Mouse (Mus musculus): ENCODE data around the gene Ugt1a6a. TPM values are rescaled to one million over a fixed set of nuclear protein-coding genes. Genes with fewer than 3 reads are reported as not detected.

Gene Ugt1a6a
- polyA plus RNA-seq, 1 experiment from 2014 or later, result 1.1 TPM

DNA sequence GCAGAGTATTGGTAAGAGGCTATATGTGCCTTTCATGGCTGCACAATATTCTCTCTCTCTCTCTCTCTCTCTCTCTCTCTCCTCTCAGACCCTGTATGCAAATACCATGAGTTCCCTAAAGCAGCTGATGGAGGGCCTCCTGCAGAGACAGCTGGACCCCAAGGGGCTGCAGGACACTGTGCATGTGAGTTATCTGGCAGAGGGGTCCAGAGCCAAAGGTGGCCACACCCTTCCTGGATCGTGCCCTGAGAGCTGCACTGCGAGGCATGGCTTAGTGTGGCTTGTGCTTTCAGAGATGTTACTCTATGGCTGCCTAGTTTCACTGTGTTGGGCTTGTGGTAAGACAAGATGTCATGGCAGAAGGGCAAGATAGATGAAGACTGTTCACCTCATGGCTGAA, 113.1 kb downstream of the Ugt1a6a start:
- no peak overlapping the region for H3K9ac ChIP-seq
- H3K27me3 ChIP-seq, result no peaks in the 10 kb centered on the region
- no peak overlapping the region for H3K27ac ChIP-seq
- H3K9me3 ChIP-seq, result peaks cover 91% of the 10 kb centered on the region
- no peak for ATAC-seq (ENCODE audit: insufficient number of reproducible peaks, insufficient read depth, low FRiP score, low TSS enrichment)
- no peaks in the 10 kb centered on the region for H3K4me1 ChIP-seq
- no peak overlapping the region for H3K4me2 ChIP-seq (replicated peaks)
- 50% methylated on average over 2 of the region's 2 CpGs for WGBS
- H3K36me3 ChIP-seq, result no peaks in the 10 kb centered on the region
- H3K4me3 ChIP-seq, result no peak overlapping the region

DNA sequence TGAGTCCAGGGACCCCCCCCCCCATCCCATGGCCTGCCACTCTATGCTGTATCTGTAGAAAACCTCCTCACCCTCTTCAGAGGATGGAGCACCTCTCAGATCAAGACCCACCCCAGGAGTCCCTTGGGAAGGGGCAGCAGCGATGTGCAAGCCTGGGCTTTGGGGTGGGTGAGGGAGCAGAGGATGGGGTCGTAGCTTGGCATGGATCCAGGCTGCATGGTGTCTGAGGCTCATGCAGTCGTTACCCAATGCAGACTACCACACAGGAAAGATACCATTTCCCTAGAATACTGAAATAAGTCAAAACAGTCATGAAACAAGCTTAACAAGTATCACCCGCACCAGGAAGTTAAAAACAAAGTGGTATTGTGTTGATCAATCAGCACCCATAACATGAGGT, 114.0 kb downstream of the Ugt1a6a start:
- no peaks in the 10 kb centered on the region for H3K27me3 ChIP-seq
- no peak overlapping the region for H3K4me2 ChIP-seq (replicated peaks)
- peaks cover 90% of the 10 kb centered on the region for H3K9me3 ChIP-seq
- ATAC-seq (ENCODE audit: insufficient number of reproducible peaks, insufficient read depth, low FRiP score, low TSS enrichment), result no peak
- no peak overlapping the region for H3K4me3 ChIP-seq
- no peaks in the 10 kb centered on the region for H3K36me3 ChIP-seq
- no peak overlapping the region for H3K9ac ChIP-seq
- no peaks in the 10 kb centered on the region for H3K4me1 ChIP-seq
- WGBS, result 69% methylated on average over 4 of the region's 4 CpGs
- H3K27ac ChIP-seq, result no peak overlapping the region

DNA sequence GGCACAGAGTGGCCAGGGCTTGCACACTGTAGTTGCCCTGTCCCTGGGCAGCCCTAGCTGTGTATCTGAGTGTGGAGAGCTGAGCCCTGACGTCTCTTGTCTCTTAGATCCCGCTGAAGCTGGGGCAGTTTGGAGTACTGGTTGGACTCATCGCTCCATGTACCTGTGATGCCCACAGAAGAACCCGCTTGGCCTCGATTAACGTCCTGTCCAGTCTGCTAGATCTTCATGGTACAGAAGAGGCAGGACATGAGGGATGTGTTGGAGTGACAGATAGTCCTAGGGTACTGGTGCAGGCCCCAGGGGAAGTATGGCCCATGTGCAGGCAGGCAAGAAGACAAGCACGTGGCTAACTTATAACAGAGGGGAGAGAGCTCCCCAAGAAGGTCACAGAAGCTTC, 115.0 kb downstream of the Ugt1a6a start:
- no peak for ATAC-seq (ENCODE audit: insufficient number of reproducible peaks, insufficient read depth, low FRiP score, low TSS enrichment)
- WGBS, result 78% methylated on average over 7 of the region's 7 CpGs
- no peak overlapping the region for H3K27ac ChIP-seq
- H3K9me3 ChIP-seq, result peaks cover 88% of the 10 kb centered on the region
- no peaks in the 10 kb centered on the region for H3K36me3 ChIP-seq
- no peak overlapping the region for H3K4me2 ChIP-seq (replicated peaks)
- H3K4me1 ChIP-seq, result no peaks in the 10 kb centered on the region
- H3K27me3 ChIP-seq, result no peaks in the 10 kb centered on the region
- H3K4me3 ChIP-seq, result no peak overlapping the region
- H3K9ac ChIP-seq, result no peak overlapping the region

DNA sequence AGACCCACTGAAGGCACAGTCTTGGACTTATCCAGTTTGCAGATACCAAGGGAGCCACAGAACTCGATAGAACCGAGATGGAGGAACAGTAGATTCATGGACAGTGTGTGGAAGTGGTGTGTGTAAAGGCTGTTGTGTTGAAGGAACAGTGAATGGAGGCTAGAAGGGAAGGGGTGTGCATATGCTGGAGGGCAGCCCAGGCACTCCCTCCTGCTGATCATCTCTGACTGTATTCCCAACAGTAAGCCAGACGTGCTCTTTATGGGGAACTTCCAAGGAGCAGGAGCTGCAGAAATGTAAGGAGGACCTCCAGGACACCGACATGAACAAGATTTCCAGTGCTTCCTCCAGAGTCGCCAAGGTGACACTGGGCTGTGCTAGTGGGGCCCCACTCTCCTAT, 115.4 kb downstream of the Ugt1a6a start:
- Histone ChIP-seq H3K9ac (no peak overlapping the region), H3K4me3 (no peak overlapping the region), H3K27me3 (no peaks in the 10 kb centered on the region), H3K27ac (no peak overlapping the region), H3K4me1 (no peaks in the 10 kb centered on the region), H3K9me3 (peaks cover 88% of the 10 kb centered on the region), H3K36me3 (no peaks in the 10 kb centered on the region), H3K4me2 (replicated peaks) (no peak overlapping the region)
- no peak for ATAC-seq (ENCODE audit: insufficient number of reproducible peaks, insufficient read depth, low FRiP score, low TSS enrichment)
- 78% methylated on average over 5 of the region's 5 CpGs for WGBS

DNA sequence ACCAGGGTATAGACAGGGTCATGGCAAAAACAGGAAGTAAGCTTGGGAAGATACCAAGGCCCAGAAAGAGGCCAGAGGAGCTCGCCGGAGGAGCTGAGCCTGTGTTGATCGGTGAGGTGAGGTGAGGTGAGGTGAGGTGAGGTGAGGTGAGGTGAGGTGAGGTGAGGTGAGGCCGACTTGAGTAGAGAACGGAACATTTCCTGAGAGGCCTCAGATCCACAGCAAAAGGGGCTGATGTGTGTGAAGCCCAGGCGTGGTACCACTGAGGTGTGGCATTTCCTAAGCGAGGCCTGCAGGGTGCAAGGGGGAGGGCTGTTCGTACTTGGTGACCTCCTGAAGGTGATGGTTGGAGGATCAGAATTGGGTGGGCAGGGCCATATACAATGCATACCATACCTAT, 118.5 kb downstream of the Ugt1a6a start:
- no peaks in the 10 kb centered on the region for H3K27me3 ChIP-seq
- peaks cover 91% of the 10 kb centered on the region for H3K9me3 ChIP-seq
- WGBS, result 74% methylated on average over 8 of the region's 8 CpGs
- no peaks in the 10 kb centered on the region for H3K4me1 ChIP-seq
- no peak for ATAC-seq (ENCODE audit: insufficient number of reproducible peaks, insufficient read depth, low FRiP score, low TSS enrichment)
- H3K4me2 ChIP-seq (replicated peaks), result no peak overlapping the region
- no peak overlapping the region for H3K4me3 ChIP-seq
- no peak overlapping the region for H3K9ac ChIP-seq
- H3K36me3 ChIP-seq, result no peaks in the 10 kb centered on the region
- no peak overlapping the region for H3K27ac ChIP-seq

DNA sequence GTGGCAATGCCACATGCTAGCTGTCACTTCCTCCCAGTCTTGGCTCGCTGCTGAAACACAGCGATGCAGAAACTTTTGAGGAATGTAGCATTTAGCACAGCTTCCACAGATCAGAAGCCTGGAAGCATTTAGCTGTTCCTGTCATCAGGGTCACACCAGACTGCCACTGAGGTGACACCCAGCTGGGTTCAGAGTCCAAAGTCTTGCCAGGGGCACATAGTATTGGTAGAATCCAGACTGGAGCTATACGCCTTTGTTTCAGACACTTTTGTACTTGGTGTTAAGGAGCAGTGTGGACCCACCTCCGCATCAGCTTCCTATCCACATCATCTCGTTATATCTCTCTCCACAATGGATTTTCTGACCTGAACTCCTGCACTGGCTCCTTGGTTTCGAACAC, 118.9 kb downstream of the Ugt1a6a start:
- Histone ChIP-seq H3K9me3 (peaks cover 91% of the 10 kb centered on the region), H3K4me3 (no peak overlapping the region), H3K27me3 (no peaks in the 10 kb centered on the region), H3K36me3 (no peaks in the 10 kb centered on the region), H3K27ac (no peak overlapping the region), H3K4me2 (replicated peaks) (no peak overlapping the region), H3K9ac (no peak overlapping the region), H3K4me1 (no peaks in the 10 kb centered on the region)
- ATAC-seq (ENCODE audit: insufficient number of reproducible peaks, insufficient read depth, low FRiP score, low TSS enrichment), result no peak
- WGBS, result 68% methylated on average over 6 of the region's 6 CpGs

DNA sequence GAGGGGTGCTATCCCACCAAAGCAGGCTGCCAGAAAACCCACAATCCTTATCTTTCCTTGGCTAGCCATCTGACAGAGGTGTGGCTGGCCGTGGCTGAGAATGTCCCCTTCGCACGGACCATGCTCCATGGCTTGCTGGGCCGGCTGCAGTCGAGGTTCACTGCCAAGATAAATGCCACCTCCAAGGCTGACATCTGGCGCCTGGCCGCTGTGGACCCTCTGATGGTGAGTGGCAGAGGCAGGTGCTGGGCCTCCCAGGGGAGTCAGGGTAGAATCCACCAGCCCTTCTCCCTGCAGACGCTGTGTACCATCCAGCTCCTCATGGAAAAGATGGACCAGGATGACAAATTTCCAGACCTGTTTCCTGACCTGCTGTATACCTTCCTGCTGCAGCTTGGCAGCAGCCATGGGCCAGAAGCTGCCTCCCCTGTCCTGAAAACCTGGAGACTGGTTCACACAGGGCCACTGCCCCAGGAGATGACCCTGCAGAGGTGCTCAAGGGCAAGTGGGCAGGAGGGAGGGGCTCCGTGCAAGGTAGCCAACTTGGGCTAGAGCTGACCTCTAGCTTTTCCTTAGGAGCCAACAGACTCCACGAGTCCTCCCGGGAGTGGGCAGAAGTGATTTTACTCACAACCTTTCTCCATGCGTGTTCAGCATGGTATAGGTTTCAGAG, 120.3 kb downstream of the Ugt1a6a start:
- WGBS, result 87% methylated on average over 12 of the region's 12 CpGs
- no peak for ATAC-seq (ENCODE audit: insufficient number of reproducible peaks, insufficient read depth, low FRiP score, low TSS enrichment)

DNA sequence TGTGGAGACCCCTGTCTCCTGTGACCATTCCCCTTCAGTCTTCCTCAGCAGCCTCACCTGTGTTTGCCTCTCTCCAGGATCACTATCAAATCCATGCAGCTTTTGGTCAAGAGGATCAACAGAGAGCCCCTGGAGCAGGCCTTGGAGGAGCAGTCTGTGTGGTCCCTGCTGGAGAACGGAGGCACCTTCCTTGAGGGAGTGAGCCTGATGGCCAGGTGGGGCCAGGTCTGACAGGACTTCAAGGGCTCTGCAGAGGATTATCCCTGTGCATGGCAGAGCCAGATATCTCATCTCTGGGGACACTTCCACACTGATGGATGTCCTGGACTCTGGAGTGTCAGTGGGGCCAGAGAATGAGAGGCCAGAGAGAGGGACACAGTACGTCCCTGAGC, 120.9 kb downstream of the Ugt1a6a start:
- ATAC-seq (ENCODE audit: insufficient number of reproducible peaks, insufficient read depth, low FRiP score, low TSS enrichment), result no peak
- Histone ChIP-seq H3K27me3 (no peaks in the 10 kb centered on the region), H3K4me3 (no peak overlapping the region), H3K36me3 (peaks cover 13% of the 10 kb centered on the region), H3K27ac (no peak overlapping the region), H3K4me2 (replicated peaks) (no peak overlapping the region), H3K9ac (no peak overlapping the region), H3K9me3 (peaks cover 79% of the 10 kb centered on the region), H3K4me1 (no peaks in the 10 kb centered on the region)
- 52% methylated on average over 2 of the region's 2 CpGs for WGBS

More for the DNA sequence above, 120.3 kb downstream of the Ugt1a6a start:
- peaks cover 7% of the 10 kb centered on the region for H3K36me3 ChIP-seq
- H3K9me3 ChIP-seq, result peaks cover 80% of the 10 kb centered on the region
- no peaks in the 10 kb centered on the region for H3K27me3 ChIP-seq
- H3K9ac ChIP-seq, result no peak overlapping the region
- H3K27ac ChIP-seq, result no peak overlapping the region
- no peaks in the 10 kb centered on the region for H3K4me1 ChIP-seq
- H3K4me3 ChIP-seq, result no peak overlapping the region
- H3K4me2 ChIP-seq (replicated peaks), result no peak overlapping the region

DNA sequence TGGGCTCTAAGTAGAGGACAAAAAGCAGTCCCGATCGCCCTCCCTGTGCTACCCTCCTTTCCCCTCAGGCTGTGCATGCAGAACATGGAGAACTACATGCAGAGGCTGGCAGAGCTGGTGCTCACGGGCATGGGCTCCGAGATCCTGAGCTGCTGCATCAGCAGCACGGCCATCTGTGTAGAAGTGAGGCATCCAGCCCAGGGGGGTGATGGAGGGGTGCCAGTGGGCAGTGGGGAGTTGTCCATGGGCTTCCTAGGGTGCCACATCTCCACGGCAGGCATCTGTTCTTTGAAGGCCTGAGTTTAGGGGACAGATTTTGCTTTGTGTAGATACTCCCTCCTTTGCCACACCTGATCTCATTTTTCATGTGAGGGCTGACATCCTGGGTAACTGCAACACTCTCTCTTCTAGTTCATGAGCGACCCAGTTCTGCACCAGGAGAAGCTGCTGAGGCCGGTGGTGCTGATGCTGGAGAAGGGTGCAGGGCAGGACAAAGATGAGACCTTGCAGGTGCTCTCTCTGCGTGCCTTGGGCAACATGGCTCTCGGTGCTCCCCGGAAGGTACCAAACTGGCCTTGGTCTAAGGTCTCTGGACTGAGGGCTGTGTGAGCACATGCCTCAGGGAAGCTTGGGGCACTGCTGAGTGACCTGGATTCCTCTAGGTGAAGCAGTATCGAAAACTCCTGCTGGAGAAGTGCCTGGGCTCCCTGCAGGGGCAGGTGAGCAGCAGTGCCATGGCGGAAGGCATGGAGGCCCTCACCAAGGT, 121.6 kb downstream of the Ugt1a6a start:
- 76% methylated on average over 13 of the region's 13 CpGs for WGBS
- Histone ChIP-seq H3K9me3 (peaks cover 73% of the 10 kb centered on the region), H3K4me3 (no peak overlapping the region), H3K9ac (no peak overlapping the region), H3K4me2 (replicated peaks) (no peak overlapping the region), H3K27me3 (no peaks in the 10 kb centered on the region), H3K27ac (no peak overlapping the region), H3K4me1 (no peaks in the 10 kb centered on the region), H3K36me3 (peaks cover 20% of the 10 kb centered on the region)
- no peak for ATAC-seq (ENCODE audit: insufficient number of reproducible peaks, insufficient read depth, low FRiP score, low TSS enrichment)

DNA sequence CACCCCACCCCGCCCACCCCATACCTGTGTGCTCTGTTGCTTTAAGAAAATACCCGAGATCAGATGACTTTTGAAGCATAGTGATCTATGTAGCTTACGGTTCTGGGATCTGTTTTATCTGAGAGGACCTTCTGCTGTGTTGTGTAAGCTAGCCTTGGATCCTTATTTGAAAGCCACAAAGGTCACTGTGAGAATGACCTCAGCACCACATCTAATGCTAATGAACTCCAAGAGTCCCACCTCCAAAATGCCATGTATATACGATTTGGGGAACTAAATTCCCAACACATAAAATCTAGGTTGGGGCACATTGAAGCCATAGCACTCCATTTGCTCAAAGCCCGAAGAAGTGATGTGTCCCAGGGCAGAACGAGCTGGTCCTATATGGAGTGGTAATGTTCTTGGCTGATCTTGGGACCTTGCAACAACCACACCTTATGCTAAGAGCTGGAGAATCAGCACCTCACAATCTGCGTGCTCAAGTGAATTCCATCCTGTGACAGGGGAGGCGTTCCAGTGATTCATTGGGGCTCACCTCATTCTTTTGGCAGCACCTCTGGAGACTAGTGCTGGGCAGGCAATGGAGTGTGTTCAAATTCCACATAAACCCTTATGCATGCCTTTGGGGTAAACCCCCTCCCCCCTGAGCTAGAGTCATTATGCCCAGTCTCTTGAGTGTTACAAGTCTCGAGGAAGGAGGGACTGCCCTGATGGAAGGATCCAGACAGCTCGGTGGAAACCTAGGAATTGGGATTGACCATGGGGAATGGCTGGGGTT, 122.5 kb downstream of the Ugt1a6a start:
- WGBS, result 79% methylated on average over 10 of the region's 10 CpGs
- Histone ChIP-seq H3K9me3 (peaks cover 70% of the 10 kb centered on the region), H3K4me1 (no peaks in the 10 kb centered on the region)

DNA sequence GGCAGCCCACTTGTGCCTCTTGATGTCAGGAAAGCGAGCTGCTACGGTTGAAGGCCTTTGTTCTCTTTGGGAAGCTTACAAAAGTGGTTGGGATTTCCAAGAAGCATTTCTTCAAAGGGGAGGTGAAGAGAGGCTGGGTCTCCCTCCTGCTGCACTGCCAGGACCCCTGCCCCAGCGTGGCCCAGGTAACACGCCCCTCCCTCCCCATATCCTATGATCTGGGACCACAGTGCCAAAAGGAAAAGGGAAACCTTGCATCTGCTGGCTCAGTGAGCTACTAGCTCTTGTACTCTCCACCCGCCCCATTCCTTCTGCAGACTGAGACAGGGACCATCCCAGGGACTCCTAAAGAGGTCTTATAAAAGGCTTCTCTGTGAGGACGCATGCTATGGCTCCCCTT, 123.1 kb downstream of the Ugt1a6a start:
- Histone ChIP-seq H3K4me3 (no peak overlapping the region), H3K27me3 (no peaks in the 10 kb centered on the region), H3K9me3 (peaks cover 64% of the 10 kb centered on the region), H3K4me1 (no peaks in the 10 kb centered on the region), H3K9ac (no peak overlapping the region), H3K27ac (no peak overlapping the region), H3K4me2 (replicated peaks) (no peak overlapping the region), H3K36me3 (peaks cover 35% of the 10 kb centered on the region)
- no peak for ATAC-seq (ENCODE audit: insufficient number of reproducible peaks, insufficient read depth, low FRiP score, low TSS enrichment)
- WGBS, result 81% methylated on average over 6 of the region's 6 CpGs

More for the DNA sequence above, 122.5 kb downstream of the Ugt1a6a start:
- no peak for ATAC-seq (ENCODE audit: insufficient number of reproducible peaks, insufficient read depth, low FRiP score, low TSS enrichment)
- Histone ChIP-seq H3K4me3 (no peak overlapping the region), H3K4me2 (replicated peaks) (no peak overlapping the region), H3K9ac (no peak overlapping the region), H3K27me3 (no peaks in the 10 kb centered on the region), H3K36me3 (peaks cover 29% of the 10 kb centered on the region), H3K27ac (no peak overlapping the region)

DNA sequence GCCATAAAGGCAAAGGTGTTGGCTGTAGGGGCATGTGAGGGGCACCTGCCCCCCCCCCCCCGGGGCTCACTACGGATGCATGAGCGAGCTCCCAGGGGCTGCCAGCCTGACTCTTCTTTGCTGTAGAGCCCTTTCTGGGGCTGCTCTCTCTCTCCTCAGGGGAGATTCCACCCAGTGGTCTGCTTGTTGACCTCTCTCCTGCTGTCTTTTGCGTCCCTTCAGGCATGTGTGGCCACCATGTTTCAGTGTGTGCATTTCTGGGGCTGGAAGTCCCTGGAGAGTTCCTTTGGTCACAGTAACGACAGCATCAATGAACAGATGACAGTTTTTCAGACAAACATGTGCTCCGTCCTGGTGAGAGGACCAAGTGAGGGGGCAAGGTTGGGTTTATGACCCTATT, 123.8 kb downstream of the Ugt1a6a start:
- Histone ChIP-seq H3K27me3 (no peaks in the 10 kb centered on the region), H3K4me3 (no peak overlapping the region), H3K9me3 (peaks cover 58% of the 10 kb centered on the region), H3K9ac (no peak overlapping the region), H3K27ac (no peak overlapping the region), H3K4me1 (no peaks in the 10 kb centered on the region), H3K36me3 (peaks cover 42% of the 10 kb centered on the region), H3K4me2 (replicated peaks) (no peak overlapping the region)
- 65% methylated on average over 6 of the region's 6 CpGs for WGBS
- ATAC-seq (ENCODE audit: insufficient number of reproducible peaks, insufficient read depth, low FRiP score, low TSS enrichment), result no peak

Data from embryonic facial prominence, embryonic 12.5 days (tissue).